Mouse (Mus musculus): ENCODE results near the gene Mepe.

The Mepe gene

GRCm38 (mm10) chr5:104351874-104352273 lies 26.7 kb downstream of the Mepe start:
- no peak for DNase-seq (ENCODE audit: extremely low read depth, low read depth)

GRCm38 (mm10) chr5:104357575-104357974 lies 32.4 kb downstream of the Mepe start:
- no peak for DNase-seq (ENCODE audit: extremely low read depth, low read depth)

GRCm38 (mm10) chr5:104358592-104358991 lies 33.5 kb downstream of the Mepe start:
- no peak for DNase-seq (ENCODE audit: extremely low read depth, low read depth)

- no peak for DNase-seq (ENCODE audit: extremely low read depth, low read depth)
These were observed 34.1 kb downstream of the Mepe start for GRCm38 (mm10) chr5:104359257-104359656.

GRCm38 (mm10) chr5:104370580-104370979 lies 45.5 kb downstream of the Mepe start:
- DNase-seq (ENCODE audit: extremely low read depth, low read depth): no peak

- DNase-seq (ENCODE audit: extremely low read depth, low read depth): no peak
These were observed 46.2 kb downstream of the Mepe start for GRCm38 (mm10) chr5:104371284-104371683.

GRCm38 (mm10) chr5:104373648-104374307 lies 48.6 kb downstream of the Mepe start:
- DNase-seq (ENCODE audit: extremely low read depth, low read depth): no peak

- no peak for DNase-seq (ENCODE audit: extremely low read depth, low read depth)
These were observed 49.2 kb downstream of the Mepe start for GRCm38 (mm10) chr5:104374308-104374660.

GRCm38 (mm10) chr5:104375132-104375531 lies 50.0 kb downstream of the Mepe start:
- DNase-seq (ENCODE audit: extremely low read depth, low read depth): no peak

GRCm38 (mm10) chr5:104376890-104377289 lies 51.8 kb downstream of the Mepe start:
- DNase-seq (ENCODE audit: extremely low read depth, low read depth): no peak

- DNase-seq (ENCODE audit: extremely low read depth, low read depth): no peak
These were observed 55.4 kb downstream of the Mepe start for GRCm38 (mm10) chr5:104380574-104380973.

GRCm38 (mm10) chr5:104381671-104382070 lies 56.5 kb downstream of the Mepe start:
- DNase-seq (ENCODE audit: extremely low read depth, low read depth): no peak

- DNase-seq (ENCODE audit: extremely low read depth, low read depth): no peak
These were observed 59.4 kb downstream of the Mepe start for GRCm38 (mm10) chr5:104384540-104384939.

GRCm38 (mm10) chr5:104385521-104385920 lies 60.4 kb downstream of the Mepe start:
- no peak for DNase-seq (ENCODE audit: extremely low read depth, low read depth)

GRCm38 (mm10) chr5:104386908-104387307 lies 61.8 kb downstream of the Mepe start:
- no peak for DNase-seq (ENCODE audit: extremely low read depth, low read depth)
